Mouse (Mus musculus): ENCODE measurements around the gene Celf2. TPM values are rescaled to one million over a fixed set of nuclear protein-coding genes. Genes with fewer than 3 reads are reported as not detected.

The Celf2 gene
- total RNA-seq, 2 experiments from 2014 or later: 67.2 to 76.9 TPM

DNA sequence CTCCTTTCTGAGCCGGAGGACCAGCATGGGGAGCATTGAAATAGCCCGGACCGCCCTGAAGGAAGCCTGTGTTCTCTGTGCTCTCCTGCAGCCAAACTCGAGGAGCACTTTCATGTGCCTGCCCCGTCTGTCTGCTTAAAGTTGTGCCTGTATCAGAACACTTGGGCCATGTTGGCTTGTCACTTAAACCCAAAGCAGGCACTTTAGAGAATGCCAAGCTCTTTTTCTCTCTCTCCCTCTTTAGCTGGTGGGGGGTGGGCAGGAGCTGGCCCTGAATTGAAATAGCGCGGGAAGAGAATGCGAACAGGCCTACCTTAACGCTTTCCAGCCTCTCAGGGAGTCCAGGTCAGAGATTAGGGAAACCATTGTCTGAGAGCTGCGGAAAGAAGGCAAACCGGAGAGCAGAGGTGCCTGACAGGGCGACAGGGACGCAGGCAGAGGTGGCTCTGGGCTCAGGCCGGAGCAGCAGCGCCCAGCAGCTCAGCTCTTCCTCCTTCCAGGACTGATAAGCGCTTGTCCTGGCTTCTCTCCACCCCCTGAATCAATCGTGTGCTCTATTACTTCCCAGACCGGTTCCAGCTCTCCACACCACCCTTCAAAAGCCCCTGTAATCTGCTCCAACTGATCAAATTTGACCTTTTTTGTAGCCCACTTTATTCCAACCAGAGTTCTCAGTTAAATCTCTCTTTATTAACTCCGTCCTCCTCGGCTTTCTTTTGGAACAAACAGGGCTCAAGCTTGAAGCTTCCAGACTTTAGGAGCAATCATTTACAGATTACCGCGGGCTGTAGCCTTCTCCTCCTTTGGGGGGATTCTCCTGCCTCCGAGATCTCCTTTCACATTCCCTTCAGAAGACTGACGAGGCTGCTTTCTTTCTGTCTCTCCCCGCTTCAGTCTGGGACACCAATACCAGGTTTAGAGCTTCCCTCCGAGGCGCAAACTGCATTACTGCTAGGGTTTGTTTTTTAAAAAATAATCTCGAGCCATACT is 428.3 kb downstream of the Celf2 start:
- DNase-seq: peak; percentile 61

GRCm38 (mm10) chr2:7080086-7080485 is 429.3 kb downstream of the Celf2 start:
- DNase-seq: no peak

DNA sequence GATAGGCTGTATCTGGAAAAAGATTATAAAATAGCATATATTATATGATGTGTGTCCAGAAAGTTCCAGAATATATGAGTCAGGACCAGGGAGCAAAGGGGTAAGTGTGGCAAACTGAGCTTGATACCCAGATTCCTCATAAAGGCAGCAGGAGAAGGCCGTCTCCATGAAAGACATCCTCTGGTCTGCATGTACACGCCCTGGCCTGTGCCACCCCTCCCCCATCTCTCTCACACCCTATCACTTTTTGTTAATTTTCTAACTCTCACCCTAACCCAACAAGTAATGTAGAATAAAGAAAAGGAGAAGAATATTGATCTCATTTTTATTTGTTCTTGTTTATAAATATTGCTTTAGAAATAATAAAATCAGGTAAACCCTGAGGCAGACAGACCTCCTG is 430.0 kb downstream of the Celf2 start:
- DNase-seq: no peak

DNA sequence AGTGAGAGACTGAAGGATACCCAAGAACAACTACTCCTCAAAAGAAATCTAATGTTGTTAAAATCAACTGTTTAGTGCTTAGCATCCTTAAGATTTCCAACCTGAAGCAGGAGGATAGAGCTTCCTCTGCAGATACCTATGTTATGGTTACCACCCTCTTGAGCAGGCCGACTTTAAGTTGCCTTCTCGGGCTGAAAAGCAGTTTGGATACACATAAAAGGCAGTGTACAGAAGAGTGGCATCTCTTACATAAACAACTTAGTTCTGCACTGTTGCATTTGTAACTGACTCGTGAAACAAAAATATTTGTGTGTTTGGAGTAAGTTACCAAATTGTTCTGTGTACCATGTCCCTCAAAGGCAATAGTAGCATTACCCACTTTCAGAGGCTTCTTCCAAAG is 435.6 kb downstream of the Celf2 start:
- DNase-seq: no peak

GRCm38 (mm10) chr2:7072344-7073265 is 436.8 kb downstream of the Celf2 start:
- no peak for DNase-seq

DNA sequence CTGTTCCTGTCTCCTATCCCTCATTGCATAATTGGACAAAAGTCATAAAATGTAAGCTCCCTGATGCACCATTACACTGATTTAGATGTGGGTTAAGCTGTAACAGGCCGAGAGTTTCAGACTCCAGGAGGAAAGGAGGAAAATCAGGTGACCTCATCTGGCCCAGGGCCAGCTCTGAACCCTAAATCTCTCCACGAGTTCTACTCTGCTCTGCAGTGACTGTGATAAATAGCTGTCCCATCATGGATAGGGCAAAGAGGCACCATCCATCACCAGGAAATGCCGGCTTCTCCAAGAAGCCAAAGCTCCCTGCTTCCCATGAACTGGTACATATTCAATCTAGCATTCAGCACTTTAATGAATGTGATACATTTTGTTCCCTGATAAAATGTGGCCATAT is 439.9 kb downstream of the Celf2 start:
- DNase-seq: peak; percentile 11

- DNase-seq: no peak
These were observed 441.1 kb downstream of the Celf2 start for GRCm38 (mm10) chr2:7068281-7068680.

- DNase-seq: no peak
These were observed 445.7 kb downstream of the Celf2 start for GRCm38 (mm10) chr2:7063574-7064192.

DNA sequence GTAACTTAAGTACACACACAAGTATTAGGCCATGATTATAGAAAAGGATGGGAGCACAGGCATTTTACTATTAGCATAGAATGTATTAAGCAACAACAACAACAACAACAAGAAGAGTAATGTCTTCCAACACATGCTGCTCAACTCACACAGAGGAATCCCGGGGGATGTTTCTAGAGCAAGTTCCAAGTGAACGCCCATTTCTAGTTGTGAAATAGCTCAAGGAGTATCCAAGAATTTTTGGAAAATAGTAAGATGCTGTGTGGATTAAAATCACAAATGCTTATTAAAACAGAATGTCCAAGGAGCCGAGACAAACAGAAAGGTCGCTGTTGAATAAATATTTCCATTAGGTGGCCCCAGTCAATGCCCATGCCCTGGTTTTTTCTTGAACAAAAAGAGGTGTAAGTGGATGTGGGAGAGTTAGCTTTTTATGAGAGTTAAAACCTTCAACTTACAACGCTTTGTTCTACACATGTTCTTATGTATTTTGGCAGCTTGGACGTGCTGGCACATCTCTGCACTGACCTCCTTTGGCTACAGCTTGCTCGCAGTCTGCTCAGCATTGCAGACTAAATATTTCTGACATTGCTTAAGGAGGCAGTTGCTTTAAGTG is 448.8 kb downstream of the Celf2 start:
- DNase-seq: peak; percentile 28

- no peak for DNase-seq
These were observed 453.0 kb downstream of the Celf2 start for GRCm38 (mm10) chr2:7056401-7056800.

DNA sequence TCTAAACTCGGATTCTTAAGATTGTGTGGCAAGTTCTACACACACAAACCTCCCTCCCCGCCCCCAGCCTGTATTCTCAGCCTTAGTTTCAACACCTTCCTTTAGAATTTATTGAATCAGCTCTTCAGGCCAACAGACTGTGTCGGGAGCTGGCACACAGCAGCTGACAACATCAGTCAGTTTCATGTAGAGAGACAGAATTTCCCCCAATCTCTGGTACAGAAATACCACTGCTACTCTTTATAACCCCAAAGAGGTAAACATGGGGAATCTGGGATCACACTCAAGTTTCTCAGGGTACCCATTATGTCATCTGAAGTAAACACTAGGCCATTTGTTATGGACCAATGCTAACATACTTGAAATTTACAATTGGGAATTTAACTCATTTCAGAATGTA is 453.4 kb downstream of the Celf2 start:
- no peak for DNase-seq

- no peak for DNase-seq
These were observed 458.3 kb downstream of the Celf2 start for GRCm38 (mm10) chr2:7051090-7051489.

DNA sequence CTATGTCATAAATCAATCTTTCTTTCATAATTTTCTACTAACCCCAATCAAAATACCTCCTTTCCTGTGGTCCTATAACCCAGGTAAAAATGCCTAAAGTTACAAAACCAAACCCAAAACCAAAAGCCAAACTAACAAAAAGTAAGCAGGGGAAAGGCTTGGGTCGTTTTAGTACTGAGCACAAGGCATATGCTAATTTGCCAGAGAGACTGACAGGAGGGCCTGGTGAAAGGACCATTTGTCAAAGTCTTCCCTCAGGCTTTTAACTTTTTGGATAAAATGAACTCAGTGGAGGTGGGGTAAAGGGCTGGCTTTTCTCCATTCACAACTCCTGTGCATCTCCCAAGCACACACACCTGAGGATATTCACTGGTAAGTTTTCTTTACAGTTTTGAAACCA is 463.2 kb downstream of the Celf2 start:
- no peak for DNase-seq

GRCm38 (mm10) chr2:7045531-7045930 is 463.8 kb downstream of the Celf2 start:
- DNase-seq: no peak

DNA sequence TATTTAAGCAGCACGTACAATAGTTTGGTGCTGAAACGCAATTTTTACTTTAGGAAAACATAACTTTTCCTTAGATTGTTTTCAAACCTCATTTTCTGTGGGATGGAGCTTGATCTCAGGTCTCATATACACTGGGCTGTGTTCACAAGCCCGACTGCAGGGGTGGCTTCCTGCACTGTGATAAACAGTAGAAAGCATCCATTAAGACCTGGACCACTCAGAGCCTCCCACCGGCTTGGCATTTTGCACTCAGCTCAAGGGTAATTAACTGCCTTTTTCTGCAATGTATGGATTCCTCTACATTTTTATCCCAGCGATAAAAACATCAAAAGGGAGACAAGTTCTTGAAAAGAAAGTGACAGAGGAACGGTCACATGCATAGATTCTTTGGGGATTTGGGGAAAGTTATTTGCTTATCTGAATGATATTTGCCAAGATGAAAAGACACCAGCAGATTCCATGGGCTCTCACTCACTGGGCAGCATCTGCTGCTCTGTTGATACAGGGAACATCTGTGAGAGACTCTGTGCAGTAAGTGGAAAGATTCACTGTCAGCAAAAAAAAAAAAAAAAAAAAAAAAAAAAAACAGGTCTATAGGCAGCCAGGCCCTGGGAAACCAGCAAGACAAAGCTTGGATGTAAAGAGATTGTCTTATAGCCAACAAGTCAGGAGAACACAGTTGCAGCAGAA is 465.4 kb downstream of the Celf2 start:
- no peak for DNase-seq

- DNase-seq: no peak
These were observed 468.4 kb downstream of the Celf2 start for GRCm38 (mm10) chr2:7040940-7041339.

GRCm38 (mm10) chr2:7038991-7039390 is 470.4 kb downstream of the Celf2 start:
- no peak for DNase-seq

GRCm38 (mm10) chr2:7031389-7031788 is 478.0 kb downstream of the Celf2 start:
- DNase-seq: no peak

DNA sequence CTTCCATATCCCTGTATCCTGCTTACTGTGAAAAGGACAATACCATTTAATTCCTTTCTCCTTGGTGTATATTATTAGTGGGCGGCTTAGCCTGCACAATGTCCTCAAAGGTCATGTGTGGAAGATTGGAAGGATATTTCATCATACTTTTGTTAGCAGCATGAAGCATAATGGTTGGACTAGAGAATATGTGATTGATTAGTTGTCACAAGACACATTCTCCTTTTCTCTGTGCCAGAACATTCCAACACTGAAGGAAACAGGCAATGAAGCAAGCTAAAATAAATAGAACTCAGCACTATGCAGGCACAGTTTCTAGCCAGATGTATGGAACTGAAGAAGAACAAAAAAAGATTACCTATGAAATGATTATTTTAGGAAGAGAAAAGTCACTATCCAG is 482.6 kb downstream of the Celf2 start:
- no peak for DNase-seq

DNA sequence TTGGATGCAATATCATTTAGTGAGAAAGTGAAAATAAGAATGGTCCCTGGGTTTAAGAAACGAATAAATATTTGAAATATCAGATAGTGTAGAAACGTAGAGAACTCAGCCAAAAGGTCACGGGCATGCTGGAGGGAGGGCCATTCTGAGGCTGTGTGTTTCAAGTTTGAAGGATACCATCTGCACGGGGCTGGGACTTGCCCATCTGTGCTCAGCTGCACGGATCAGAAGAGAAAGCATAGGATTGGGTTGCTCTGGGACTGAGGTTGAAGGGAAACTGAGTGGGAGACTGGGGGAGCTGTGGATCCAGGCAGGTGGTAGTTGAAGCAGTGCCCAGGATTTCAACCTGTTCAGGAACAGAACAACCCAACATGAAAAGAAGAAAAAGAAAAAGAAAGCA is 483.8 kb downstream of the Celf2 start:
- peak; percentile 15 for DNase-seq

- DNase-seq: no peak
These were observed 487.2 kb downstream of the Celf2 start for GRCm38 (mm10) chr2:7022184-7022583.

Data from adrenal gland, postnatal 10 days (tissue).